ENCODE assay signal across 9 mouse cellular contexts in the genomic region with DNA sequence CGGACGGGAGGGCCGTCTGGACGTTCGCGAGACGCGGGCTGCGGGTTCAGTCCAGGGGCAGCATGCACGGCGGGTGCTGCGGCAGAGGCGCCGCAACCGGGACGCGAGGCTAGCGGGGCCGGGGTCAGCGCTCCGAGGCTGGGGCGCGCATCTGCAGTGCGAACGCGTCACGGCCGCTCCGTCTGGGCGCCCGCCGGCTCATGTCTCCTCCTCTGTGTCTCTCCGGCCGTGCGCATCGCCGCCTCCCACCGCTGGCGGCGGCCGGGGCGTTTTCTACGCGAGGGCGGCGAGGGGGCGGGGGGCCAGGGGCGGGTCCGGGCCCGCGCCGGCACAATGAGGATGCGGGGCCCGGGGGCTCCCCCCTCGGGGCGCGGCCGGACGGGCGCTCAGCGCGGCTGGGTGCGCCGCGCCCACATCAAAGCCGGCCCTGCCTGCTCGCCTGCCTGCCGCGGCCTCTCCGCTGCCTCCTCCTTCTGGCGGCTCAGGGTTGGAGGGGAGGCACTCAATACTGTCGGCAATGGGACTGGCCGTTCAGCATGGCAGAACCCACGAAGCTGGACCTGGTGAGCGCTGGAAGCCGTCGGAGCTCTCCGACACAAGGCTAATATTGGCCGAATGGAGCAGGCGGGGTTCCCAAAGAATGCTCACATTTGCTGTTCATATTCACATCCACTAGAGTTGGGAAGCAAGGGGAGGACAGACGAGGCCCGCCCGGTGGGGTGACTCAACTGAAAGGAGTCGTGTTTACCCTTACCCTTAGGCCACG. TPM values are rescaled to one million over a fixed set of nuclear protein-coding genes. Genes with fewer than 3 reads are reported as not detected.
DNase-seq lines count a peak whose midpoint lies in the region; ATAC-seq lines count a peak whose summit lies in the region.
"Had no signal": no experiment of that assay in that cellular context is flagged by ENCODE, and none has a peak within 500 bp of the region (broad histone marks: within the 10 kb centered on the region; RNA-seq: fewer than 3 reads in every experiment).

No protein-coding gene starts in this region.

- peak overlapping the region; percentile 64 for H3K4me3 ChIP-seq in embryonic facial prominence, embryonic 13.5 days
- peak overlapping the region; percentile 76 for H3K4me3 ChIP-seq in heart, embryonic 15.5 days

- H3K4me1 ChIP-seq in embryonic facial prominence, embryonic 13.5 days = peaks cover 39% of the 10 kb centered on the region
- H3K4me1 ChIP-seq in heart, embryonic 15.5 days (replicated peaks) = peaks cover 53% of the 10 kb centered on the region

- H3K27me3 ChIP-seq in embryonic facial prominence, embryonic 13.5 days = peaks cover 42% of the 10 kb centered on the region
- peaks cover 19% of the 10 kb centered on the region for H3K27me3 ChIP-seq in heart, embryonic 15.5 days

- H3K9me3 ChIP-seq in embryonic facial prominence, embryonic 13.5 days = no peaks in the 10 kb centered on the region
- no peaks in the 10 kb centered on the region for H3K9me3 ChIP-seq in heart, embryonic 15.5 days (replicated peaks)

- peak; percentile 65 for ATAC-seq in embryonic facial prominence, embryonic 13.5 days (ENCODE audit: insufficient number of reproducible peaks, insufficient read depth, low FRiP score, low TSS enrichment, low read depth)
- ATAC-seq in heart, embryonic 15.5 days (replicated peaks; ENCODE audit: insufficient number of reproducible peaks, insufficient read depth, low FRiP score, low read depth) = peak; percentile 35

- under 1% methylated on average over 70 of the region's 85 CpGs for WGBS in embryonic facial prominence, embryonic 13.5 days
- under 1% methylated on average over 51 of the region's 85 CpGs for WGBS in heart, embryonic 15.5 days

- peak; percentile 44 for DNase-seq in left cerebral cortex, postnatal 4 days
- no peak for DNase-seq in left cerebral cortex, adult 11 months (ENCODE audit: low spot score)
- DNase-seq in kidney, postnatal 14 days = peak; percentile 62
- peak; percentile 64 to 83 for DNase-seq in lung, postnatal 4 days
- peak; percentile 18 for DNase-seq in skeletal muscle tissue, adult 2 months (ENCODE audit: low read depth, low spot score)
- no peak for DNase-seq in frontal cortex, postnatal 25 days (ENCODE audit: low spot score in 2 of 2)

- intact Hi-C loops in left cerebral cortex, postnatal 4 days (cut with DNase I) = loop anchor here (5.0 to 10.0 kb wide), 3 partner anchors 183 to 803 kb away; a partner anchor contains a TSS

- peak overlapping the region; percentile 93 for H3K4me2 ChIP-seq in embryonic facial prominence, embryonic 13.5 days
- peak overlapping the region; percentile 98 for H3K4me2 ChIP-seq in heart, embryonic 15.5 days

- peak overlapping the region; percentile 74 for H3K27ac ChIP-seq in embryonic facial prominence, embryonic 13.5 days
- H3K27ac ChIP-seq in heart, embryonic 15.5 days = peak overlapping the region; percentile 97

- H3K36me3 ChIP-seq in embryonic facial prominence, embryonic 13.5 days = peaks cover 28% of the 10 kb centered on the region
- peaks cover 30% of the 10 kb centered on the region for H3K36me3 ChIP-seq in heart, embryonic 15.5 days

- peak overlapping the region; percentile 74 for H3K9ac ChIP-seq in embryonic facial prominence, embryonic 13.5 days
- peak overlapping the region; percentile 72 for H3K9ac ChIP-seq in heart, embryonic 15.5 days

RNA-seq across cellular contexts. Expression of a gene that starts 0.6 kb away (rescaled TPM):
- 1 to 10 TPM; 7.4 to 8.4 TPM for total RNA-seq in left cerebral cortex, postnatal 4 days (2021)
- polyA plus RNA-seq in embryonic facial prominence, embryonic 13.5 days (2015; fragmentation: Nextera tagmentation; extraction: Ambion mirVana) = 9.8 and 13.7 TPM in 2 replicates
- 9.1 and 9.5 TPM in 2 replicates for polyA plus RNA-seq in heart, embryonic 15.5 days (2015; fragmentation: Nextera tagmentation; extraction: Ambion mirVana)

RNA-seq across cellular contexts. Expression of a gene that starts 15.3 kb away (rescaled TPM):
- 100 to 1,000 TPM; 303 to 338 TPM for total RNA-seq in left cerebral cortex, postnatal 4 days (2021)
- polyA plus RNA-seq in embryonic facial prominence, embryonic 13.5 days (2015; fragmentation: Nextera tagmentation; extraction: Ambion mirVana) = 1,092 and 1,164 TPM in 2 replicates
- polyA plus RNA-seq in heart, embryonic 15.5 days (2015; fragmentation: Nextera tagmentation; extraction: Ambion mirVana) = 392 and 425 TPM in 2 replicates

RNA-seq across cellular contexts. Expression of a gene that starts 55.6 kb away (rescaled TPM):
- total RNA-seq in left cerebral cortex, postnatal 4 days (2021) = not detected
- polyA plus RNA-seq in embryonic facial prominence, embryonic 13.5 days (2015; fragmentation: Nextera tagmentation; extraction: Ambion mirVana) = 1.3 TPM in 1 of 2 replicates, not detected in the other
- 0.08 and 0.27 TPM in 2 replicates for polyA plus RNA-seq in heart, embryonic 15.5 days (2015; fragmentation: Nextera tagmentation; extraction: Ambion mirVana)
- total RNA-seq: layer of hippocampus, postnatal 36 days had no signal

Comparison
In these comparisons a context has a peak if more than half of its experiments do, and no peak if none do; other contexts are left out.
1. DNase-seq: peak in left cerebral cortex, postnatal 4 days (single experiment), kidney, postnatal 14 days (single experiment), lung, postnatal 4 days (2 of 2) and skeletal muscle tissue, adult 2 months (single experiment); none in left cerebral cortex, adult 11 months (single experiment) and frontal cortex, postnatal 25 days (0 of 2).